Mouse (Mus musculus): ENCODE results near the gene Hs3st3b1. TPM values are rescaled to one million over a fixed set of nuclear protein-coding genes. Genes with fewer than 3 reads are reported as not detected.

Gene Hs3st3b1
- polyA plus RNA-seq, 1 experiment from 2014 or later, result 1.1 TPM

GRCm38 (mm10) chr11:63883385-63883784 lies 38.7 kb downstream of the Hs3st3b1 start:
- H3K27me3 ChIP-seq (ENCODE audit: insufficient read depth, low read length), result no peaks in the 10 kb centered on the region
- no peaks in the 10 kb centered on the region for H3K36me3 ChIP-seq (ENCODE audit: insufficient read depth)
- H3K9me3 ChIP-seq (ENCODE audit: low read depth, low read length), result no peaks in the 10 kb centered on the region
- H3K4me2 ChIP-seq, result no peak overlapping the region
- H3K4me1 ChIP-seq (ENCODE audit: insufficient read depth), result no peaks in the 10 kb centered on the region
- no peak overlapping the region for H3K27ac ChIP-seq (ENCODE audit: low read depth)
- no peak for TF ChIP-seq CTCF (IDR thresholded peaks at IDR 0.05; ENCODE audit: low read depth)
- ATAC-seq (ENCODE audit: insufficient read depth) (no peak), DNase-seq (no peak)
- H3K9ac ChIP-seq, result no peak overlapping the region
- no peak overlapping the region for H3K4me3 ChIP-seq (ENCODE audit: low read depth, low read length)
- 62% methylated on average over 3 of the region's 3 CpGs for WGBS

- 49% methylated on average over 2 of the region's 2 CpGs for WGBS
- H3K4me2 ChIP-seq, result no peak overlapping the region
- TF ChIP-seq CTCF (IDR thresholded peaks at IDR 0.05; ENCODE audit: low read depth), result no peak
These were observed 41.8 kb downstream of the Hs3st3b1 start for GRCm38 (mm10) chr11:63880296-63880695.

GRCm38 (mm10) chr11:63879261-63879660 lies 42.8 kb downstream of the Hs3st3b1 start:
- DNase-seq, result peak; percentile 28
- Histone ChIP-seq H3K27ac (ENCODE audit: low read depth) (no peak overlapping the region), H3K4me2 (no peak overlapping the region), H3K27me3 (ENCODE audit: insufficient read depth, low read length) (no peaks in the 10 kb centered on the region), H3K36me3 (ENCODE audit: insufficient read depth) (no peaks in the 10 kb centered on the region), H3K9me3 (ENCODE audit: low read depth, low read length) (no peaks in the 10 kb centered on the region), H3K4me3 (ENCODE audit: low read depth, low read length) (no peak overlapping the region), H3K4me1 (ENCODE audit: insufficient read depth) (no peaks in the 10 kb centered on the region), H3K9ac (no peak overlapping the region)
- no peak for ATAC-seq (ENCODE audit: insufficient read depth)
- no peak for TF ChIP-seq CTCF (IDR thresholded peaks at IDR 0.05; ENCODE audit: low read depth)
- 36% methylated on average over 10 of the region's 10 CpGs for WGBS

More at GRCm38 (mm10) chr11:63880296-63880695, 41.8 kb downstream of the Hs3st3b1 start:
- Histone ChIP-seq H3K9ac (no peak overlapping the region), H3K36me3 (ENCODE audit: insufficient read depth) (no peaks in the 10 kb centered on the region), H3K9me3 (ENCODE audit: low read depth, low read length) (no peaks in the 10 kb centered on the region), H3K27me3 (ENCODE audit: insufficient read depth, low read length) (no peaks in the 10 kb centered on the region), H3K4me1 (ENCODE audit: insufficient read depth) (no peaks in the 10 kb centered on the region), H3K4me3 (ENCODE audit: low read depth, low read length) (no peak overlapping the region), H3K27ac (ENCODE audit: low read depth) (no peak overlapping the region)
- no peak for DNase-seq
- no peak for ATAC-seq (ENCODE audit: insufficient read depth)

- no peaks in the 10 kb centered on the region for H3K4me1 ChIP-seq (ENCODE audit: insufficient read depth)
- no peaks in the 10 kb centered on the region for H3K9me3 ChIP-seq (ENCODE audit: low read depth, low read length)
- no peak overlapping the region for H3K4me3 ChIP-seq (ENCODE audit: low read depth, low read length)
- ATAC-seq (ENCODE audit: insufficient read depth), result no peak
- H3K36me3 ChIP-seq (ENCODE audit: insufficient read depth), result no peaks in the 10 kb centered on the region
- DNase-seq, result no peak
- H3K4me2 ChIP-seq, result no peak overlapping the region
- 90% methylated on average over 4 of the region's 4 CpGs for WGBS
- TF ChIP-seq CTCF (IDR thresholded peaks at IDR 0.05; ENCODE audit: low read depth), result no peak
- no peak overlapping the region for H3K9ac ChIP-seq
- no peaks in the 10 kb centered on the region for H3K27me3 ChIP-seq (ENCODE audit: insufficient read depth, low read length)
- H3K27ac ChIP-seq (ENCODE audit: low read depth), result no peak overlapping the region
These were observed 43.5 kb downstream of the Hs3st3b1 start for GRCm38 (mm10) chr11:63878616-63879015.

GRCm38 (mm10) chr11:63862746-63863145 lies 59.3 kb downstream of the Hs3st3b1 start:
- H3K27ac ChIP-seq (ENCODE audit: low read depth), result no peak overlapping the region
- H3K27me3 ChIP-seq (ENCODE audit: insufficient read depth, low read length), result no peaks in the 10 kb centered on the region
- ATAC-seq (ENCODE audit: insufficient read depth) (no peak), DNase-seq (peak; percentile 34)
- no peaks in the 10 kb centered on the region for H3K9me3 ChIP-seq (ENCODE audit: low read depth, low read length)
- no peaks in the 10 kb centered on the region for H3K4me1 ChIP-seq (ENCODE audit: insufficient read depth)
- H3K9ac ChIP-seq, result no peak overlapping the region
- TF ChIP-seq CTCF (IDR thresholded peaks at IDR 0.05; ENCODE audit: low read depth), result no peak
- H3K36me3 ChIP-seq (ENCODE audit: insufficient read depth), result no peaks in the 10 kb centered on the region
- H3K4me2 ChIP-seq, result no peak overlapping the region
- 17% methylated on average over 1 of the region's 1 CpGs for WGBS
- H3K4me3 ChIP-seq (ENCODE audit: low read depth, low read length), result no peak overlapping the region

DNA sequence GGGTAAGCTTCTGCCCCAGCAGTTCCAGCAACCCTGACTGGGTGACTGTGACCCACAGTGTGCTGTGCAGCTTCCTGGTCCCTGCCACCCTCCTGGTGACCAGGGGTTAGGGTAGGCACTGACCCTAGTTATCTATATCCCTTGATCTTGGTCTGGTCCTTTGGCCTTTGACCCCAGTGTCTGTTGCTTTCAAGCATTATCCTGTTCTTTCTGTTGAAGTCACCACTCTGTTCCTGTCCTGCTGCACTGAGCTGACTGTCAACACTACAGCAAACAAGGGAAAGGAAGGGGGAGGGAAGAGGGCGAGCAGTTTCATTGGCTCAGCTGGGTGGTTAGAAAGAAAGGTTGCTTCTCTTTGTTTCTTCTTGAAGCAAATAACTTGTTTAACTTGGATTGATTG lies 60.1 kb downstream of the Hs3st3b1 start:
- 30% methylated on average over 1 of the region's 1 CpGs for WGBS
- ATAC-seq (ENCODE audit: insufficient read depth) (no peak), DNase-seq (no peak)
- no peak overlapping the region for H3K27ac ChIP-seq (ENCODE audit: low read depth)
- H3K36me3 ChIP-seq (ENCODE audit: insufficient read depth), result no peaks in the 10 kb centered on the region
- H3K4me3 ChIP-seq (ENCODE audit: low read depth, low read length), result no peak overlapping the region
- no peaks in the 10 kb centered on the region for H3K4me1 ChIP-seq (ENCODE audit: insufficient read depth)
- no peak overlapping the region for H3K4me2 ChIP-seq
- no peaks in the 10 kb centered on the region for H3K27me3 ChIP-seq (ENCODE audit: insufficient read depth, low read length)
- no peak overlapping the region for H3K9ac ChIP-seq
- no peak for TF ChIP-seq CTCF (IDR thresholded peaks at IDR 0.05; ENCODE audit: low read depth)
- no peaks in the 10 kb centered on the region for H3K9me3 ChIP-seq (ENCODE audit: low read depth, low read length)

- no peak overlapping the region for H3K27ac ChIP-seq (ENCODE audit: low read depth)
- ATAC-seq (ENCODE audit: insufficient read depth), result no peak
- no peak for TF ChIP-seq CTCF (IDR thresholded peaks at IDR 0.05; ENCODE audit: low read depth)
- H3K9me3 ChIP-seq (ENCODE audit: low read depth, low read length), result no peaks in the 10 kb centered on the region
- H3K4me1 ChIP-seq (ENCODE audit: insufficient read depth), result no peaks in the 10 kb centered on the region
- no peak for DNase-seq
- H3K27me3 ChIP-seq (ENCODE audit: insufficient read depth, low read length), result no peaks in the 10 kb centered on the region
- 72% methylated on average over 6 of the region's 6 CpGs for WGBS
- no peak overlapping the region for H3K4me2 ChIP-seq
- H3K36me3 ChIP-seq (ENCODE audit: insufficient read depth), result no peaks in the 10 kb centered on the region
- H3K9ac ChIP-seq, result no peak overlapping the region
- H3K4me3 ChIP-seq (ENCODE audit: low read depth, low read length), result no peak overlapping the region
These were observed 70.9 kb downstream of the Hs3st3b1 start for GRCm38 (mm10) chr11:63851041-63851730.
